Mouse (Mus musculus): ENCODE measurements around the gene Pld6. TPM values are rescaled to one million over a fixed set of nuclear protein-coding genes. Genes with fewer than 3 reads are reported as not detected.

The Pld6 gene
- polyA plus RNA-seq, 1 experiment from 2014 or later: 5.0 TPM

GRCm38 (mm10) chr11:59760796-59761195 is 26.6 kb downstream of the Pld6 start:
- H3K36me3 ChIP-seq: peaks cover 97% of the 10 kb centered on the region
- H3K4me3 ChIP-seq (replicated peaks): no peak overlapping the region
- H3K4me1 ChIP-seq: no peaks in the 10 kb centered on the region
- H3K9me3 ChIP-seq (replicated peaks): no peaks in the 10 kb centered on the region
- ATAC-seq (replicated peaks; ENCODE audit: low FRiP score): no peak
- WGBS: 93% methylated on average over 6 of the region's 6 CpGs
- no peaks in the 10 kb centered on the region for H3K27me3 ChIP-seq
- H3K4me2 ChIP-seq: no peak overlapping the region
- no peak overlapping the region for H3K9ac ChIP-seq
- H3K27ac ChIP-seq: no peak overlapping the region

DNA sequence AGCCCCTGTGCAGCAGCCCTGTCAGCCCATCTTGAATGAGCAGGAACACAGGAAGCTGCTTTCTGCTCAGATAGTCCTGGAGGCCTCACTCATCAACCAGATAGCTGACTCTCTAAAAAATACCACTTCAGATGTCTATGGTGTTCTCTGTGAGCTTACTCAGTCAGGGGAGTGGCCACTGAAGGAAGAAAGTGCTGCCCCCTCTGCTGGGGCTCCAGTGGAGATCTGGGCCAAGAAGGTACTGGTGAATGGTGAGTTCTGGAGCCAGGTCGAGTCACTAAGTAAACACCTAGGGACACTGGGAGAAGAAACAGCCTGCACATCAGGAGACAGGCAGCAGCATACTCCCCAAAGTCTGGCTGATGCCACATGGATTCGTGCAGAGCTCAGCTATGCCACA is 27.8 kb downstream of the Pld6 start:
- Histone ChIP-seq H3K36me3 (peaks cover 97% of the 10 kb centered on the region), H3K27me3 (no peaks in the 10 kb centered on the region), H3K4me3 (replicated peaks) (no peak overlapping the region), H3K9me3 (replicated peaks) (no peaks in the 10 kb centered on the region), H3K27ac (no peak overlapping the region), H3K9ac (no peak overlapping the region), H3K4me2 (no peak overlapping the region), H3K4me1 (no peaks in the 10 kb centered on the region)
- no peak for ATAC-seq (replicated peaks; ENCODE audit: low FRiP score)
- WGBS: 75% methylated on average over 2 of the region's 2 CpGs

GRCm38 (mm10) chr11:59759178-59759577 is 28.3 kb downstream of the Pld6 start:
- Histone ChIP-seq H3K9ac (no peak overlapping the region), H3K36me3 (peaks cover 97% of the 10 kb centered on the region), H3K4me2 (no peak overlapping the region), H3K4me3 (replicated peaks) (no peak overlapping the region), H3K4me1 (no peaks in the 10 kb centered on the region), H3K27me3 (no peaks in the 10 kb centered on the region), H3K9me3 (replicated peaks) (no peaks in the 10 kb centered on the region), H3K27ac (no peak overlapping the region)
- WGBS: 83% methylated on average over 4 of the region's 4 CpGs
- no peak for ATAC-seq (replicated peaks; ENCODE audit: low FRiP score)

DNA sequence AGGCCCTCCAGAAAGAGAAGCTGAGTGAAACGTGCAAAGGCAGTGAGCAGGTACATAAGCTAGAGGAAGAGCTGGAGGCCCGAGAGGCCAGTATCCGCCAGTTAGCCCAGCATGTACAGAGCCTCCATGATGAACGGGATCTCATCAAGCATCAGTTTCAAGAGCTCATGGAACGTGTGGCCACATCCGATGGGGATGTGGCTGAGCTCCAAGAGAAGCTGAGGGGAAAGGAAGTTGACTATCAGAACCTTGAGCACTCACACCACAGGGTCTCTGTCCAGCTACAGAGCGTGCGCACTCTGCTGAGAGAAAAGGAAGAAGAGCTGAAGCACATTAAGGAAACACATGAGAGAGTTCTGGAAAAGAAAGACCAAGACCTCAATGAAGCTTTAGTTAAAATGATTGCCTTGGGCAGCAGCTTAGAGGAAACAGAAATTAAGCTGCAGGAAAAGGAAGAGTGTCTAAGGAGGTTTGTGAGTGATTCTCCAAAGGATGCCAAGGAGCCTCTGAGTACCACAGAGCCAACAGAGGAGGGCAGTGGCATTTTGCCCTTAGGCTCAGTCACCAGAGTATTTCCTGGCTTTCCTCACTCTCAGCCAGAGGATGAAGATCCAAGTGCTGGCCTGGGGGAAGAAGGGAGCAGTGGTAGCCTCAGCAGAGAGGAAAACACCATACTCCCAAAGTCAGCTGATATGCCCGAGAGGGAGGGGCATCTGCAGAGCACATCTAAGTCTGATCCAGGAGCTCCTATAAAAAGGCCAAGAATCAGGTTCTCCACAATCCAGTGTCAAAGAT is 29.1 kb downstream of the Pld6 start:
- H3K4me2 ChIP-seq: no peak overlapping the region
- no peaks in the 10 kb centered on the region for H3K4me1 ChIP-seq
- no peaks in the 10 kb centered on the region for H3K9me3 ChIP-seq (replicated peaks)
- H3K9ac ChIP-seq: no peak overlapping the region
- peaks cover 97% of the 10 kb centered on the region for H3K36me3 ChIP-seq
- no peak overlapping the region for H3K4me3 ChIP-seq (replicated peaks)
- no peak for ATAC-seq (replicated peaks; ENCODE audit: low FRiP score)
- WGBS: 88% methylated on average over 9 of the region's 9 CpGs
- no peak overlapping the region for H3K27ac ChIP-seq
- H3K27me3 ChIP-seq: no peaks in the 10 kb centered on the region

DNA sequence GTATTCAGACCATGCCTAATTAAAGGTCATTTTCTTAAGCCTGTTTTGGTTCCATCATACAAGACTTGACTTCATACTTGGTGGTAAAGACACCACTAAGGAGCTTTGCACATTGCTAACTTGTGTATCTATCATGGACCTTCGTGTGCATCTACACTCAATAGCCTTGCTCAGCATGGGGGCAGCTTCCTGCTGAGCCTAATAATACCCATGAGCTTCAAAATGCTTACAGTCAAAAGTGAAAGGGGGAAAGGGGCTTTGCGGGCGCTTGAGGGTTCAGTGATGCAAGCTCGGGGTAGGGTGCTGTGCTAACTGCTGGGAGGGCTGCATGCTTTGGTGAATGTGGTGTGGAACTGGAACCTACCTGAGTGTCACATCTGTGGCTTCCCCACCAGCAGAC is 31.1 kb downstream of the Pld6 start:
- no peak for ATAC-seq (replicated peaks; ENCODE audit: low FRiP score)
- Histone ChIP-seq H3K9me3 (replicated peaks) (no peaks in the 10 kb centered on the region), H3K27ac (no peak overlapping the region), H3K9ac (no peak overlapping the region), H3K36me3 (peaks cover 100% of the 10 kb centered on the region), H3K27me3 (no peaks in the 10 kb centered on the region), H3K4me1 (no peaks in the 10 kb centered on the region), H3K4me3 (replicated peaks) (no peak overlapping the region), H3K4me2 (no peak overlapping the region)
- WGBS: 89% methylated on average over 4 of the region's 4 CpGs

DNA sequence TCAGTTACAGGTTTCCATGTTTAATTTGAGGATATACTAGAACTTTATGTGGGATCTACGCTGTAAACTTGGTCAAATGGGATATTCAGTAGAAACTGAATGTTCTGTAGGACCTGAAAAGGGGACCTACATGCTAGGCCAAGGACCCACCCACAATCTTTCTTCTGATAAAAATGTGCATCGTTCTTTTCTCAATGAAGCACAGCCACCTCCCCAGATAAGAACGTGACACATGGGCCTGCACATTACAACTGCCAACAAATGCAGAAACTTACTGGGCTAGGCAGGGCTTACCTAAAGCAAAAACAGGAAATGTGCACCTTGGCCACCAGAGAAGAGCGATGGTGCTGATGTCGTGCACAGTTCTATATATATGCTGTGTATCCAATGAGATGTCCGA is 32.9 kb downstream of the Pld6 start:
- WGBS: 93% methylated on average over 6 of the region's 6 CpGs
- Histone ChIP-seq H3K4me1 (no peaks in the 10 kb centered on the region), H3K4me2 (no peak overlapping the region), H3K4me3 (replicated peaks) (no peak overlapping the region), H3K27ac (no peak overlapping the region), H3K9ac (no peak overlapping the region), H3K27me3 (no peaks in the 10 kb centered on the region), H3K36me3 (peaks cover 100% of the 10 kb centered on the region), H3K9me3 (replicated peaks) (no peaks in the 10 kb centered on the region)
- ATAC-seq (replicated peaks; ENCODE audit: low FRiP score): no peak

- Histone ChIP-seq H3K4me2 (no peak overlapping the region), H3K36me3 (peaks cover 88% of the 10 kb centered on the region), H3K9me3 (replicated peaks) (no peaks in the 10 kb centered on the region), H3K9ac (no peak overlapping the region), H3K4me3 (replicated peaks) (no peak overlapping the region), H3K27ac (no peak overlapping the region), H3K4me1 (no peaks in the 10 kb centered on the region), H3K27me3 (no peaks in the 10 kb centered on the region)
- 93% methylated on average over 3 of the region's 3 CpGs for WGBS
- no peak for ATAC-seq (replicated peaks; ENCODE audit: low FRiP score)
These were observed 38.4 kb downstream of the Pld6 start for GRCm38 (mm10) chr11:59749050-59749449.

GRCm38 (mm10) chr11:59746614-59747013 is 40.8 kb downstream of the Pld6 start:
- WGBS: 92% methylated on average over 2 of the region's 2 CpGs
- Histone ChIP-seq H3K4me2 (no peak overlapping the region), H3K9me3 (replicated peaks) (no peaks in the 10 kb centered on the region), H3K36me3 (peaks cover 88% of the 10 kb centered on the region), H3K27ac (no peak overlapping the region), H3K27me3 (no peaks in the 10 kb centered on the region), H3K4me3 (replicated peaks) (no peak overlapping the region), H3K4me1 (no peaks in the 10 kb centered on the region), H3K9ac (no peak overlapping the region)
- no peak for ATAC-seq (replicated peaks; ENCODE audit: low FRiP score)

DNA sequence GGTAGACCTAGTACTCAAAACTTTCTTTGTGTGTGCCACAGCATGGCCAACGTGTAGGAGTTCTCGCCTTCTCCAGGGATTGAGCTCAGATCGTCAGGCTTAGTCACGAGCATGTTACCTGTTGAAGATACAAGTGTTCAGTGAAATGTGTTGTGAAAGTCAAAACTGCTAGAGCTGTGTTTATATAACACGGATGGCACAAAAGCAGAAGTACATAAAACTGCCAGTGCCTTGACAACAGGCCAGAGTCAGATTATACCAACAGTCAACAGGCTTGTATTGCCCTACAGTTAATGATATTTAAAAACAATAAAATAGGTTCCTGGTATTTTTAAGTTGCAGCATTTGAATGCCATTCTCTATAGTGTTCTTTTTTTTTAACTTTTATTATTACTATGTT is 41.6 kb downstream of the Pld6 start:
- Histone ChIP-seq H3K27ac (no peak overlapping the region), H3K4me3 (replicated peaks) (no peak overlapping the region), H3K27me3 (no peaks in the 10 kb centered on the region), H3K36me3 (peaks cover 88% of the 10 kb centered on the region), H3K9ac (no peak overlapping the region), H3K4me2 (no peak overlapping the region), H3K9me3 (replicated peaks) (no peaks in the 10 kb centered on the region), H3K4me1 (no peaks in the 10 kb centered on the region)
- 72% methylated on average over 5 of the region's 5 CpGs for WGBS
- no peak for ATAC-seq (replicated peaks; ENCODE audit: low FRiP score)

DNA sequence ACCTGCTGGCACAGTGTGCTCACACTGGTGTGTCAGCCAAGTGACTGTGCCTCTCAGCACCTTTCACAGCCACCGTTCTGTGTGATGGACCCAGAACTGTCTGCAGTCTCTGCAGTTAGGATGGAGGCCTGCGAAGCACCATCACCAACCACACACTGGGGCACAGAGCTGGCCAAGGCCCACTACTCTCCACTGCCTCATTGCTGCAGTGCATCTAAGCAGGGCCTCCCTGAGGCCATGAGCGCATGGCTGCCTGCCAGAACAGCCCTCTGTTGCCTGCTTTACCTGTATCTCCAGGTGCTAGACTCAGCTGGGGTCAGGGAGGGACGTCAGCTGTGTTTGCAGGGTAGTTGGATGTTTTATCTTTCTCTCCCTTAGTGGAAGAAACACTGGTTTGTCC is 43.1 kb downstream of the Pld6 start:
- H3K9ac ChIP-seq: no peak overlapping the region
- no peak overlapping the region for H3K4me2 ChIP-seq
- WGBS: 91% methylated on average over 4 of the region's 4 CpGs
- no peak overlapping the region for H3K4me3 ChIP-seq (replicated peaks)
- no peak for ATAC-seq (replicated peaks; ENCODE audit: low FRiP score)
- H3K9me3 ChIP-seq (replicated peaks): no peaks in the 10 kb centered on the region
- peaks cover 88% of the 10 kb centered on the region for H3K36me3 ChIP-seq
- H3K27ac ChIP-seq: no peak overlapping the region
- H3K27me3 ChIP-seq: no peaks in the 10 kb centered on the region
- no peaks in the 10 kb centered on the region for H3K4me1 ChIP-seq

- 90% methylated on average over 1 of the region's 1 CpGs for WGBS
- Histone ChIP-seq H3K27me3 (no peaks in the 10 kb centered on the region), H3K36me3 (peaks cover 88% of the 10 kb centered on the region), H3K4me1 (no peaks in the 10 kb centered on the region), H3K27ac (no peak overlapping the region), H3K4me3 (replicated peaks) (no peak overlapping the region), H3K9me3 (replicated peaks) (no peaks in the 10 kb centered on the region), H3K9ac (no peak overlapping the region), H3K4me2 (no peak overlapping the region)
- ATAC-seq (replicated peaks; ENCODE audit: low FRiP score): no peak
These were observed 43.7 kb downstream of the Pld6 start for GRCm38 (mm10) chr11:59743712-59744111.

DNA sequence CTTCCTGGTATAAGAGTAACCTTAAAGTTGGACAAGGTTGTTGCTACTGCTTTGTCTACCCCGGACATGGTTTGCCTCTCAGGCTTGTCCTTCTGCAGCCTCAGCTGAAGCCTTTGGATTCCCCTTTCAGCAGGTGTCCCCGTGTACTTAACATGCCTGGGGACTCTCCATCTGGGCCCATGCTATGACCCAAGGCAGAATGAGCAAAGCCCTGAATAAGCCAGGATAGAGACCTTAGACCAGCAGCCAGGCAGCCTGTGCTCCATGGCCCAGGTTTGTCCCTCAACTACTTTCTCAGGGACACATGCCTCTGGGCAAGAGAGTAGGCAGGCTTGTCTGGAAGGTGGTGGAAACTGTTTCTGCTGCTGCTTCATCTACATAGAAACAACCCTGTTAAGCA is 44.1 kb downstream of the Pld6 start:
- Histone ChIP-seq H3K4me3 (replicated peaks) (no peak overlapping the region), H3K4me2 (no peak overlapping the region), H3K27ac (no peak overlapping the region), H3K9ac (no peak overlapping the region), H3K36me3 (peaks cover 88% of the 10 kb centered on the region), H3K9me3 (replicated peaks) (no peaks in the 10 kb centered on the region), H3K27me3 (no peaks in the 10 kb centered on the region), H3K4me1 (no peaks in the 10 kb centered on the region)
- WGBS: 98% methylated on average over 2 of the region's 2 CpGs
- ATAC-seq (replicated peaks; ENCODE audit: low FRiP score): no peak

- no peaks in the 10 kb centered on the region for H3K9me3 ChIP-seq (replicated peaks)
- no peak overlapping the region for H3K4me3 ChIP-seq (replicated peaks)
- H3K27ac ChIP-seq: no peak overlapping the region
- no peak overlapping the region for H3K9ac ChIP-seq
- H3K27me3 ChIP-seq: no peaks in the 10 kb centered on the region
- WGBS: 100% methylated on average over 5 of the region's 5 CpGs
- H3K4me1 ChIP-seq: no peaks in the 10 kb centered on the region
- H3K4me2 ChIP-seq: no peak overlapping the region
- peaks cover 92% of the 10 kb centered on the region for H3K36me3 ChIP-seq
- no peak for ATAC-seq (replicated peaks; ENCODE audit: low FRiP score)
These were observed 45.5 kb downstream of the Pld6 start for GRCm38 (mm10) chr11:59741915-59742314.
